Mouse (Mus musculus) G1E (cell line): ENCODE data around the gene Fam227a. TPM values are rescaled to one million over a fixed set of nuclear protein-coding genes. Genes with fewer than 3 reads are reported as not detected.

Source experiments
- ATAC-seq: 2 replicates; pipeline ENCODE4 v1.8.0; 2016; ENCODE audit warnings: mild to moderate bottlenecking; ENCODE audit not compliant: insufficient number of reproducible peaks, poor library complexity, low FRiP score, severe bottlenecking; ENCODE audit errors: extremely low read depth
- DNase-seq: peaks from one replicate; pipeline ENCODE4 v3.0.0; 2012; ENCODE audit warnings: low spot score
- H3K27me3 ChIP-seq: 2 replicates; pipeline ENCODE4 v1.6.1; 2012; ENCODE audit warnings: mild to moderate bottlenecking, low read length, inconsistent platforms; ENCODE audit not compliant: insufficient read depth
- H3K36me3 ChIP-seq: replicated peaks from 2 replicates; pipeline ENCODE3; 2012; ENCODE audit warnings: mild to moderate bottlenecking, inconsistent platforms
- H3K4me1 ChIP-seq: 2 replicates; pipeline ENCODE4 v1.6.1; 2012; ENCODE audit warnings: low read depth, low read length, inconsistent platforms, mixed read lengths; ENCODE audit not compliant: insufficient read depth
- H3K4me3 ChIP-seq: 2 replicates; pipeline ENCODE4 v1.5.1; 2012; ENCODE audit warnings: low read depth, mild to moderate bottlenecking, inconsistent platforms, low read length, moderate library complexity, mixed read lengths
- H3K9me3 ChIP-seq: replicated peaks from 2 replicates; pipeline ENCODE4 v1.6.1; 2012; ENCODE audit warnings: inconsistent platforms
- CTCF ChIP-seq: IDR thresholded peaks from 2 replicates; pipeline ENCODE4 v1.5.1; 2012; ENCODE audit warnings: low read depth, low read length, inconsistent platforms, mixed read lengths
- GATA1 ChIP-seq: IDR thresholded peaks from 2 replicates; pipeline ENCODE4 v1.6.1; 2012; ENCODE audit warnings: borderline replicate concordance, low read length, inconsistent platforms, mixed read lengths
- GATA2 ChIP-seq: IDR thresholded peaks from 2 replicates; pipeline ENCODE4 v1.6.1; 2012; ENCODE audit warnings: low read depth, low read length, inconsistent platforms, borderline replicate concordance
- POLR2AphosphoS5 ChIP-seq: IDR thresholded peaks from 2 replicates; pipeline ENCODE4 v1.6.1; 2012; ENCODE audit warnings: low read depth, low read length, inconsistent platforms; ENCODE audit not compliant: insufficient replicate concordance
- TAL1 ChIP-seq: conservative IDR thresholded peaks from 2 replicates; pipeline ENCODE4 v1.6.1; 2012; ENCODE audit warnings: low read depth, low read length, inconsistent platforms, mixed read lengths
- polyA plus RNA-seq: library from polyadenylated mRNA; stranded (reverse); fragments of >175 nt; gene quantifications from 2 replicates; pipeline ENCODE4 v1.2.3, GENCODE M21; 2012
- total RNA-seq, 2 experiments: library from RNA; stranded (forward) in 1 of 2; stranded (reverse) in 1 of 2; fragments of 200-1000 nt in 1 of 2; fragments of >200 nt in 1 of 2; fragmentation: Nextera tagmentation in 1 of 2; gene quantifications; 2 replicates each; pipeline ENCODE4 v1.2.3; 2014 to 2017

Gene Fam227a
- total and polyA plus RNA-seq, 3 experiments = 0.11 to 2.1 (median 0.90) TPM

DNA sequence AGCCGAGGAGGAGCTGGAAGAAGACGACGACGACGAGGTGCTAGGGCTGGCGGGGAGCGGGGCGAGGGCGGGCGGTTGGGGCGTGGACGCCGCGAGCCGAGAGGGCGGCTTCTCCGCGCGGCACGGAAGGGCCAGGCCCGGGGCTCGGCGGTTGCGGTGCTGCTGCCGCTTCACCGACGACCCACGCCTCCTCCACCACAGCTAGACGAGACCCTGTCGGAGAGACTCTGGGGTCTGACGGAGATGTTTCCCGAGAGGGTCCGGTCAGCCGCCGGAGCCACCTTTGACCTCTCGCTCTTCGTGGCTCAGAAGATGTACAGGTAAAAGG is 12.2 kb upstream of the Fam227a start:
- H3K4me3 ChIP-seq = peak overlapping the region; percentile 90
- H3K36me3 ChIP-seq = peaks cover 70% of the 10 kb centered on the region
- H3K27me3 ChIP-seq = no peaks in the 10 kb centered on the region
- H3K4me1 ChIP-seq = peaks cover 35% of the 10 kb centered on the region
- ATAC-seq = no peak
- TF ChIP-seq TAL1 = no peak
- no peak for TF ChIP-seq GATA2
- TF ChIP-seq POLR2AphosphoS5 = no peak
- TF ChIP-seq CTCF = no peak
- TF ChIP-seq GATA1 = no peak
- DNase-seq = no peak
- no peaks in the 10 kb centered on the region for H3K9me3 ChIP-seq

DNA sequence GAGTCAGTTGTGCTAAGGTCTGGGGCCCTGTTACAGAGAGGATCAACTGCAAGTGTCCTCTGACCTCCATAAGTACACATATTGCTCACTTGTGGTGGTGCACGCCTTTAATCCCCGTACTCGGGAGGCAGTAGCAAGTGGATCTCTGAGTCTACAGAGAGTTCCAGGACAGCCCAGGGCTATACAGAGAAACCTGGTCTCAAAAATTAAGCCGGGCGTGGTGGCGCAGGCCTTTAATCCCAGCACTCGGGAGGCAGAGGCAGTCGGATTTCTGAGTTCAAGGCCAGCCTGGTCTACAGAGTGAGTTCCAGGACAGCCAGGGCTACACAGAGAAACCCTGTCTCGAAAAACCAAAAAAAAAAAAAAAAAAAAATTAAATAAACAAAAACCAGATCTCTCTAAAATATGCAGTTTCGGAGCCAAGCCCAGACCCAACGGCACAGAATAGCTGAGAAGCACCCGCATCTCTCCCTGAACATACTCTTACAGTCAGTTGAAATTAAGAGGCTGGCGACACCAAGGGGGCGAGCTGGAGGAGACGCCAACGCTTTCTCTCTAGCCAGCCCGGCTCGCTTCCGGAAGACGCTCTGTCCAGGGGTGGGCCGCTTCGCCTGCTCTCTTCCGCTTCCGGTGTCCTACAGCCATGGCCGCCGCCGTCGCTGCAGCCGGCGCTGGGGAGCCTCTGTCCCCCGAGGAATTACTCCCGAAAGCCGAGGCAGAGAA is 11.7 kb upstream of the Fam227a start, which contains the start of gene Tomm22:
TSS of gene Tomm22 (plus strand) at position 613 of the 723 bp plus-strand sequence.
- ATAC-seq (peak; percentile 78), DNase-seq (peak; percentile 87)
- no peaks in the 10 kb centered on the region for H3K9me3 ChIP-seq
- no peak for TF ChIP-seq TAL1
- TF ChIP-seq GATA2 = no peak
- no peak for TF ChIP-seq CTCF
- no peak for TF ChIP-seq POLR2AphosphoS5
- no peak for TF ChIP-seq GATA1
- H3K4me1 ChIP-seq = peaks cover 32% of the 10 kb centered on the region
- no peaks in the 10 kb centered on the region for H3K27me3 ChIP-seq
- H3K36me3 ChIP-seq = peaks cover 71% of the 10 kb centered on the region
- H3K4me3 ChIP-seq = peak within 1 kb of the TSS; percentile 90

- Histone ChIP-seq H3K9me3 (no peaks in the 10 kb centered on the region), H3K27me3 (no peaks in the 10 kb centered on the region), H3K4me1 (peaks cover 25% of the 10 kb centered on the region), H3K36me3 (peaks cover 69% of the 10 kb centered on the region), H3K4me3 (no peak overlapping the region)
- TF ChIP-seq CTCF = no peak
- no peak for TF ChIP-seq GATA2
- no peak for TF ChIP-seq TAL1
- no peak for TF ChIP-seq GATA1
- no peak for TF ChIP-seq POLR2AphosphoS5
- ATAC-seq = no peak
- no peak for DNase-seq
Observed at GRCm38 (mm10) chr15:79669195-79669594, 10.4 kb upstream of the Fam227a start.

DNA sequence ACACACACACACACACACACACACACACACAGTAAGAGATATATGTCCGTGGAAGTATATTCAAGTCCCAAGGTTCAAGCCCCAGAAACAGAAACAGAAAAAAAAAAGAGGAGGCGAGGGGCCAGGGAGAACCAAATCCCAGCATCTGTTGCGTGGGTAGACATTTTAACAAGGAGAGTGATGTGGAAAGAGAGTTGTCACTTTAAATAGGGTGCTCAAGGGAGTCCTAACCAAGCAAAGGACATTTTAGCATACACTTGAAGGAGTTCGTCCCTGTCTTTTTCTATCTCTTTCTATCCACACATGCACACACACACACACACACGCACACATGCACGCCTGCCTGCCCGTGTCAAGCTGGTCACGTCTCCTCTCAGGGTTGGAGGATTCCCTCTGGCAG is 5.9 kb upstream of the Fam227a start:
- H3K27me3 ChIP-seq = no peaks in the 10 kb centered on the region
- no peak for DNase-seq
- H3K36me3 ChIP-seq = peaks cover 85% of the 10 kb centered on the region
- no peak for TF ChIP-seq GATA2
- TF ChIP-seq POLR2AphosphoS5 = no peak
- TF ChIP-seq GATA1 = no peak
- no peak for TF ChIP-seq CTCF
- no peak for TF ChIP-seq TAL1
- H3K9me3 ChIP-seq = 0 out of 2 replicates have a peak, but pooled peaks cover 2% of the 10 kb centered on the region
- H3K4me3 ChIP-seq = no peak overlapping the region
- peaks cover 22% of the 10 kb centered on the region for H3K4me1 ChIP-seq
- ATAC-seq = no peak

GRCm38 (mm10) chr15:79661852-79662251 is 3.1 kb upstream of the Fam227a start:
- H3K27me3 ChIP-seq = no peaks in the 10 kb centered on the region
- H3K36me3 ChIP-seq = peaks cover 61% of the 10 kb centered on the region
- no peak for ATAC-seq

GRCm38 (mm10) chr15:79657837-79658530 is 772 bp downstream of the Fam227a start:
- H3K4me3 ChIP-seq = peak overlapping the region; percentile 86
- H3K9me3 ChIP-seq = 0 out of 2 replicates have a peak, but pooled peaks cover 2% of the 10 kb centered on the region
- H3K4me1 ChIP-seq = peaks cover 26% of the 10 kb centered on the region
- peaks cover 25% of the 10 kb centered on the region for H3K36me3 ChIP-seq
- DNase-seq (peak; percentile 46), ATAC-seq (no peak)
- H3K27me3 ChIP-seq = peaks cover 3% of the 10 kb centered on the region; the same call in 1 of the 2 replicates
- no peak for TF ChIP-seq POLR2AphosphoS5
- TF ChIP-seq CTCF = peak; percentile 32; the same call in 1 of the 2 replicates

More at GRCm38 (mm10) chr15:79661852-79662251, 3.1 kb upstream of the Fam227a start:
- TF ChIP-seq TAL1 = no peak
- TF ChIP-seq CTCF = peak; percentile 39
- no peak for DNase-seq
- Histone ChIP-seq H3K9me3 (0 out of 2 replicates have a peak, but pooled peaks cover 2% of the 10 kb centered on the region), H3K4me3 (no peak overlapping the region), H3K4me1 (peaks cover 27% of the 10 kb centered on the region)
